Mouse (Mus musculus): ENCODE measurements around the gene Lin9. TPM values are rescaled to one million over a fixed set of nuclear protein-coding genes. Genes with fewer than 3 reads are reported as not detected.

The Lin9 gene
- total and polyA plus RNA-seq, 3 experiments: 10.2 to 11.1 TPM; not detected in 1

DNA sequence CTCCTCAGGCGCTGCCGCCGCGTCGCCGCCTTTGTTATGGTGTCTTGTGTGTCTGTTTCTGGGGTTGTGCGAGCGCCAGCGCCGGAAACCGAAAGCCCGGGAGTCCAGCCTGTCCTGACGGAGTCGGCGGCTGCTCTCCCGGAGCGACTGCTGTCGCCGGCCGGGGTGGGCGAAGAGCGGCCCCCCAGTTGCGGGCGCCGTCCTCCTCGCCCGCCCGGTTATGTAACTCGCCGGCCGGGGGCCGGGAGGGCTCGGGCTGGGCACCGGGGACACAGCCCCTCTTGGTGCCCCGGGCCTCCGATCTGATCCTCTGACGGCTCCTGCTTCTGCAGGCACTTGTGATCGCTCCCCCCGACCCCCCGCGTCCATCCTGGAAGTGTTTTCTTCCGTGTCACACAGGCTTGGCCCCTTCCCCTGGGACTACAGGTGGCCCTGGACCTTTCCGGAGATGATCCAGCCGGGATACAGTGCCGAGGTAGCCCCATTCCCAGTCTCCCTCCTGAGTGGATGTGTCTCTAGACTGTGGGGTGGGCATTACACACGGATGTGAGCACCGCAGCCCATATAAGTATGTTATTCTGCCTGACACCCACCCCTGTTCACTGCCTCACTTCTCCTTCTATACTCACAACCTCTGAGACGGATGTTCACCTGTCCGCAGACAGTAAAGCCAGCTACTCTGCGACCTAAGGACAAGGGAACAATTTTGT is 723 bp downstream of the Lin9 start:
- TF ChIP-seq CHD2 (IDR thresholded peaks at IDR 0.05; ENCODE audit: low read length): no peak
- peak; percentile 79; the same call in 1 of the 2 replicates for TF ChIP-seq CHD1 (IDR thresholded peaks at IDR 0.05; ENCODE audit: low read depth, low read length)
- TF ChIP-seq ZMIZ1 (IDR thresholded peaks at IDR 0.05; ENCODE audit: low read depth, low read length): no peak
- TF ChIP-seq ZKSCAN1 (IDR thresholded peaks at IDR 0.05; ENCODE audit: low read depth, low read length): no peak
- peak overlapping the region; percentile 90 to 93 for H3K4me3 ChIP-seq (ENCODE audit: control insufficient read depth in 1 of 2, insufficient read depth in 1 of 2, low read depth in 2 of 2, low read length in 2 of 2)
- no peaks in the 10 kb centered on the region for H3K27me3 ChIP-seq (ENCODE audit: control insufficient read depth in 1 of 2, insufficient read depth in 2 of 2, low read length in 2 of 2)
- DNase-seq (ENCODE audit: low read depth, low spot score): peak; percentile 44
- peak overlapping the region; percentile 100 for H3K9ac ChIP-seq (ENCODE audit: control insufficient read depth, low read depth, low read length, poor library complexity, severe bottlenecking)
- H3K79me2 ChIP-seq (ENCODE audit: control insufficient read depth, insufficient read depth, low read length, poor library complexity): peaks cover 45% of the 10 kb centered on the region
- no peaks in the 10 kb centered on the region for H3K9me3 ChIP-seq (replicated peaks; ENCODE audit: insufficient read depth, low read length)
- H3K4me1 ChIP-seq (ENCODE audit: control insufficient read depth in 1 of 2, insufficient read depth in 2 of 2, low read length in 2 of 2): peaks cover 0 to 18% of the 10 kb centered on the region in 2 experiments; a peak in 2 of 4 replicates
- H3K36me3 ChIP-seq (ENCODE audit: control insufficient read depth in 1 of 2, insufficient read depth in 2 of 2, low read length in 2 of 2): peaks cover 0 to 21% of the 10 kb centered on the region in 2 experiments; a peak in 2 of 4 replicates
- H3K27ac ChIP-seq (ENCODE audit: control insufficient read depth, low read depth, low read length): peak overlapping the region; percentile 80

DNA sequence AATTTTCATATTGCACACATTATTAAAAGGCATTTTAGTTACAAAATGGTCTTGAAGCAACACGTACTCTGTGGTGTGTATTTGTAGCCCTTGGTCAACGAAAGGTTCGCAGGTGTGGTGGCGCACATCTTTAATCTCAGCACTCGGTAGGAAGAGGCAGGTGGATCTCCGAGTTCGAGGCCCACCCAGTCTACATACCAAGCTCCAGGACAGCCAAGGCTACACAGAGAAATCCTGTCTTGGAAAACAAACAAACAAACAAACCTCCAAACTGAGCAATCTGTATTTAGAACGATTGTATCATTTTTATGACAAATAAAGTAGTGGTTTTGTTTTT is 1.2 kb downstream of the Lin9 start:
- Histone ChIP-seq H3K36me3 (ENCODE audit: control insufficient read depth in 1 of 2, insufficient read depth in 2 of 2, low read length in 2 of 2) (peaks cover 0 to 21% of the 10 kb centered on the region in 2 experiments; a peak in 2 of 4 replicates), H3K9me3 (replicated peaks; ENCODE audit: insufficient read depth, low read length) (no peaks in the 10 kb centered on the region), H3K9ac (ENCODE audit: control insufficient read depth, low read depth, low read length, poor library complexity, severe bottlenecking) (peak overlapping the region; percentile 100), H3K4me3 (ENCODE audit: control insufficient read depth in 1 of 2, insufficient read depth in 1 of 2, low read depth in 2 of 2, low read length in 2 of 2) (peak overlapping the region; percentile 90 to 93), H3K27me3 (ENCODE audit: control insufficient read depth in 1 of 2, insufficient read depth in 2 of 2, low read length in 2 of 2) (no peaks in the 10 kb centered on the region), H3K79me2 (ENCODE audit: control insufficient read depth, insufficient read depth, low read length, poor library complexity) (peaks cover 46% of the 10 kb centered on the region), H3K27ac (ENCODE audit: control insufficient read depth, low read depth, low read length) (no peak overlapping the region), H3K4me1 (ENCODE audit: control insufficient read depth in 1 of 2, insufficient read depth in 2 of 2, low read length in 2 of 2) (peaks cover 0 to 18% of the 10 kb centered on the region in 2 experiments; a peak in 2 of 4 replicates)
- TF ChIP-seq CHD1 (IDR thresholded peaks at IDR 0.05; ENCODE audit: low read depth, low read length) (peak; percentile 78; the same call in 1 of the 2 replicates), RAD21 (IDR thresholded peaks at IDR 0.05; ENCODE audit: low read depth, low read length) (no peak), ELF1 (IDR thresholded peaks at IDR 0.05; ENCODE audit: low read depth, low read length) (no peak), TCF12 (IDR thresholded peaks at IDR 0.05; ENCODE audit: low read depth, low read length) (no peak), RCOR1 (IDR thresholded peaks at IDR 0.05; ENCODE audit: low read depth, low read length) (no peak), ZNF384 (IDR thresholded peaks at IDR 0.05; ENCODE audit: low read depth, low read length) (no peak), MAFK (IDR thresholded peaks at IDR 0.05; ENCODE audit: borderline replicate concordance, low read depth, low read length) (no peak)
- peak; percentile 26 for DNase-seq (ENCODE audit: low read depth, low spot score)

DNA sequence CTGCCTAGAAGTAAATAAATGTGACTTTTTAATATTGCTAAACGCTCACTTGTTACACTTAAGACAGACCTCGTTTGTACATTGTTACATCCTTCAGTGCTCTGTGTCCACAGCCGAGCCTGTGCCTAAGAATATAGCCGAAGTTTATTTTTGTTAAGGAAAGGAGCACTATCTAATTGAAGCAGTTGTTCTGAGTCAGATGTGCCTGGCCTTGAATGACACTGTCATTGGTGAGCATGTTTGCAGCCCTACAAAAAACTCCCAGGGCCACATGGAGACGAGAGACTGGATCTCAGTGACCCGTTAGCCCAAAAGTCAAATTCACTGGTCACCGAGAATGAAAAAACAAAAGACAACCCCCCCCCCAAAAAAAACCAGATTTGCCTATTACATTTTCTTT is 50.3 kb downstream of the Lin9 start:
- peaks cover 0 to 8% of the 10 kb centered on the region in 2 experiments; a peak in 2 of 4 replicates for H3K36me3 ChIP-seq (ENCODE audit: control insufficient read depth in 1 of 2, insufficient read depth in 2 of 2, low read length in 2 of 2)
- H3K9me3 ChIP-seq (replicated peaks; ENCODE audit: insufficient read depth, low read length): no peaks in the 10 kb centered on the region
- no peak for TF ChIP-seq CTCF (IDR thresholded peaks at IDR 0.05 in 2 of 3, conservative IDR thresholded peaks at IDR 0.05 in 1 of 3; ENCODE audit: control insufficient read depth in 1 of 3, insufficient read depth in 1 of 3, low read depth in 2 of 3, low read length in 3 of 3, poor library complexity in 1 of 3, severe bottlenecking in 1 of 3)
- no peak for TF ChIP-seq NELFE (IDR thresholded peaks at IDR 0.05; ENCODE audit: low read depth, low read length)
- TF ChIP-seq ELF1 (IDR thresholded peaks at IDR 0.05; ENCODE audit: low read depth, low read length): no peak
- TF ChIP-seq NRF1 (IDR thresholded peaks at IDR 0.05; ENCODE audit: insufficient read depth, low read depth, low read length, poor library complexity, severe bottlenecking): no peak
- TF ChIP-seq MEF2A (IDR thresholded peaks at IDR 0.05; ENCODE audit: extremely low read depth, insufficient replicate concordance, low read depth, low read length, poor library complexity, severe bottlenecking): no peak
- TF ChIP-seq MXI1 (IDR thresholded peaks at IDR 0.05; ENCODE audit: low read depth, low read length): no peak
- TF ChIP-seq TCF12 (IDR thresholded peaks at IDR 0.05; ENCODE audit: low read depth, low read length): no peak
- TF ChIP-seq MYC (IDR thresholded peaks at IDR 0.05; ENCODE audit: low read depth, low read length): no peak
- no peak for TF ChIP-seq USF2 (IDR thresholded peaks at IDR 0.05; ENCODE audit: borderline replicate concordance in 1 of 2, insufficient read depth in 1 of 2, low read depth in 1 of 2, low read length in 2 of 2)
- no peak for TF ChIP-seq RCOR1 (IDR thresholded peaks at IDR 0.05; ENCODE audit: low read depth, low read length)
- no peak for DNase-seq (ENCODE audit: low read depth, low spot score)
- no peak overlapping the region for H3K27ac ChIP-seq (ENCODE audit: control insufficient read depth, low read depth, low read length)
- H3K4me3 ChIP-seq (ENCODE audit: control insufficient read depth in 1 of 2, insufficient read depth in 1 of 2, low read depth in 2 of 2, low read length in 2 of 2): no peak overlapping the region
- no peaks in the 10 kb centered on the region for H3K27me3 ChIP-seq (ENCODE audit: control insufficient read depth in 1 of 2, insufficient read depth in 2 of 2, low read length in 2 of 2)
- no peaks in the 10 kb centered on the region for H3K79me2 ChIP-seq (ENCODE audit: control insufficient read depth, insufficient read depth, low read length, poor library complexity)
- H3K9ac ChIP-seq (ENCODE audit: control insufficient read depth, low read depth, low read length, poor library complexity, severe bottlenecking): no peak overlapping the region
- no peaks in the 10 kb centered on the region for H3K4me1 ChIP-seq (ENCODE audit: control insufficient read depth in 1 of 2, insufficient read depth in 2 of 2, low read length in 2 of 2)
